Mouse (Mus musculus) mouse embryonic stem cell (cell line): ENCODE measurements around the gene Zc3h12c.

ENCODE experiments used
- in situ Hi-C, 2 experiments: fragments of 300-500 bp; cut with MboI; formaldehyde crosslinking; loops; 1 replicate in 1 of 2; 3 replicates in 1 of 2; pipeline ENCODE4 v1.14.3; 2019 to 2020; ENCODE audit warnings: low sequenced_read_pairs in 2 of 2, low pct_unique_long_range_greater_than_20kb in 1 of 2, mixed read lengths in 1 of 2; ENCODE audit not compliant: unreplicated experiment in 1 of 2

Zc3h12c gene

DNA sequence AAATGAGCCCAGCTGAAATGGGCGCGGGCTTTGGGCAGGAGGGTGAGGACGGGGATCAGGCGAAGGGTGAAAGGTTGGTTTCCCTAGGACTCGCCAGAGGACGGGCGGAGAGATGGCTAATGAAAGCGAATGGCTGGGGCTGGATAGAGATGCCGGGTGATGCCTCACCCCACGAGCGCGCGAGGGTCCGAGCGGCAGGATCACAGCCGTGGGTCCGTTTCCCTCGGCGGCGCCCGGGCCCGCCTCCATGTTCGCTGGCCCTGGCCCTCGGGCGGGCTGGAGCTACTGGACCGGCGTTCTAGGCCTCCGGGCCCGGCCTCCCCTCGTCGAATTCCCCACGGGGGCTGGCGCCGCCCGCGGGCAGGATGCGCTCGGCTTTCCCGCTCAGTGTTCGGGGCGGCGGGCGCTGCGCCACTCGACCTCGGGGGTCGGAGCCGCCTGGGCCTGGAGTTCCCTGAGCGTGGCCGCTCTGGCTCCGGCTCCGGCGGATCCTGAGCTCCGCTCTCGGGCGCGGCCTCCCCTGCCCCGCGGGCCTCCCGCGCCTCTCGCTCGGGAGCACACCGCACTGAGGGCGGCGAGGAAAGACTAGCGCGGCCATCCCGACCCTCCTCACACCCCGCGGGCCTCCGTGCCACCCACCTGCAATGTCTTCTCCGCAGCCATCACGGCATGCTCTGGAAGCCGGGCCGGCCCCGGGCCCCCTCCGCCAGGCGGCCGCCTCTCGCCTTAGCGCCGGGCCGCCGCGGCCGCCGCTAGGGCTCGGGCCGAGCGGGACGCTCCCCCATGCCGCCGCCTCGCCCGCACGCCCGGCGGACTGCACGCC lies at the start of gene Zc3h12c:
Zc3h12c (minus strand) TSS at position 710 of the 823 bp plus-strand sequence.
- in situ Hi-C loops, result loop anchor here (10.0 kb wide), 2 partner anchors 107 to 117 kb away; no protein-coding TSS in a partner anchor

DNA sequence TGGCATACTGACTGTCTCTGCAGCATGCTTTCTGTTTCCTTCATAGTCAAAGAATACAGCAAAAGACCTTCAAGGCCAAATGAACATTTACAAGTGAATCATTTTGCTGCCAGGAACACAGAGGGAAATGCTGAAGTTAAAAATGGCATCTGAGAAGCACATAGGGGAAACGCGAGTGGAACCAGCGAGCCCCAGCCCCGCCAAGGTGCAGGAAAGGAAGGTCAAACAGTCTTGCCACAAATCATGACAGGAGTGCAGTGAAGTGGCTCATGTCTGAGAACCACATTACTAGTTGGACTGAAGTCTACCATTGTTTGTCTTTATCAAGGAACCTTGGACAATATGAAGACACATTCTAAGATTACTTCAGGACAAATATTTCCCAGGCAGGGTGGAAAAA lies 49.3 kb upstream of the Zc3h12c start:
- in situ Hi-C loops, result no loop called here

DNA sequence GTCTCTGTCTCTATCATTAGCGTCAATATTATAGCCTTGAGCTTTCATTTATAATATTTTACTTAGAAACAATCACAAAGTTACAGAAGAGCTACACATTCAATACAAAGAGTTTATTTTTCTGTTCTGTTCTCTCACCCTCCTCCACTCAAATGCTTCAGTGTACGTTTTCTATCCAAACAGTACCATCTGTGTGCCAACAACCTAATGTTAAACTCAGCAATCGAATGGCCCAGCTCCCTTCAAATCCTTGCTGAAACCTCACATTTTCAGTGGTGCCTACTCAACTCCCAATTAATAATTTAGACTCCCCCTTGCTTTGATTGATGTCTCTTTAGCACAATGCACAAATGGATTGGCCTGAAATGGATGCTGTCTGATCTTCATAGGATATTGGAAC lies 46.9 kb upstream of the Zc3h12c start:
- in situ Hi-C loops, result no loop called here

DNA sequence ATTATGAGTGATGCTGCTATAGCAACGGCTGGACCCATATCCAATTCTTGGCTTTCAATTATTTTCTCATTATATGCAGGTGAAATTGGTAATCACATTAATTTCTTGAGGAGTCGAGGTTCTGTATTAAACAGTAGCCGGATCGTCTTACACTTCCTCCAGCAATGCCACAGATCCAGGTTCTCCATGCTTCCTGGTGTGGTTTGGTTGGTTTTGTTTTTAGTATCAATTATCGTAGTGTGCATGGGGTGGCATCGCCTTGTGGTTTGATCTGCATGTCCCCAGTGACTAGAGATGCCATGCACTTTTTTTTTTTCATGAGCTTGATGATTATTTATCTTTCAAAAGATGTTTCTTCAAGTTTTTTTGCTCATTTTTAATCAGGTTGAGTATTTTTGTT lies 44.0 kb upstream of the Zc3h12c start:
- in situ Hi-C loops, result no loop called here

DNA sequence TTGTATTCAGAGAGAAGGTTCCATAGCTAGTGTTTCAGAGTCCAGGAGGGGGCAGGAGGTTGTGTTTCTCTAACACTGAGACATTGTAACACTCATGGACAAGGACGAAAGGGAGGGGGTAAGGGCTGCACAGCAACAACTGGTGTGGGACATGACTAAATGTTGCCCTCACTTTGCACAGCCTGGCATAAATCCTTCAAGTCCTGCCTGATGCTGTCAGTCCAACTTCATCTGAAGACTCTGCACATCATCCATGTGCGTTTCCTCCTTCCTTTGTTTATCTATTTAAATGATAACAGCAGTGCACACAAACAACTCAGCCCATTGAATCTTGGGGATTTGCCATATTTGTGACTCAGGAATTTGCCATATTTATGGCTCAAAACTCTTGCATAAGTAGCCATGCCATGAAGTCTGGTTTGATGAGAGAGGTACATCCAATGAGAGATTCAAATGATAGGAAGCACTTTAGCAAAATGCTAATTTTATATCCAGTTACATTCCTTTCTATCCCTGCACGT lies 40.2 kb upstream of the Zc3h12c start:
- in situ Hi-C loops, result no loop called here

DNA sequence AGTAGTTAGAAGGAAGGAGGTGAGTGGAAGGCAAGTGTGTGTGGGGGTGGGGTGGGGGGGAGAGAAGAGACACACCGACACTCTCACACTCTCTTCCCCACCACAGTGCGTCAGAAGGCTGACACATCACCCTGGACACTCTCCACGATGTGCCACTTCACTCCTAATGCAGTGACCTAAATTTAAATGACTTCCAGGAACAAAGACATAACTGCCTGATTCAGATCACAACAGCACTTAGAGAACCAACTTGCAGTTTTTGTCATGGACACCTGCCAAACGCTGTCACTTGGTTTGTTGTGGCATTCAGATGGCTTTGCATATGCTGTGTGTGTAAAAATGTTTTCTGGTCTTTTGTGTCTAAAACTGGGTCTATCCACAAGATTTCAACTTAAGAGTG lies 34.8 kb upstream of the Zc3h12c start:
- in situ Hi-C loops, result no loop called here

DNA sequence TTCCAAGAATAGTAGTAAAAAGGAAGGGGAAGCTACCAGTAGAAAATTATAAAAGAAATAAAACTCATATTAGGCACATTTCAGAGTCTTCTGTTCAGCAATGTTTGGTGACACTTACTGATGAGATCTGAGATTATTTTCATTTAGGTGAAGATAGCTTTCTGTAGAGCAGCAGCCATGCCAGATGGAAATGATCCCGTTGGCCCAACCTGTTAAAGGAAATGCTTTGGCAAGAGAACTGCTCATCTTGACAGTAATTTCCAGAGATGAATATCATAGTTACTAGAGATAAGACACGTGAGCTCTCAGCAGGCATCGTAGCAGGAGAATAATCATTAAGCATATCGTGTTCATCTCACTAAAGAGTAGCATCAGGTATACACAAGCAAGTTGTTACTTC lies 31.9 kb upstream of the Zc3h12c start:
- in situ Hi-C loops, result no loop called here

DNA sequence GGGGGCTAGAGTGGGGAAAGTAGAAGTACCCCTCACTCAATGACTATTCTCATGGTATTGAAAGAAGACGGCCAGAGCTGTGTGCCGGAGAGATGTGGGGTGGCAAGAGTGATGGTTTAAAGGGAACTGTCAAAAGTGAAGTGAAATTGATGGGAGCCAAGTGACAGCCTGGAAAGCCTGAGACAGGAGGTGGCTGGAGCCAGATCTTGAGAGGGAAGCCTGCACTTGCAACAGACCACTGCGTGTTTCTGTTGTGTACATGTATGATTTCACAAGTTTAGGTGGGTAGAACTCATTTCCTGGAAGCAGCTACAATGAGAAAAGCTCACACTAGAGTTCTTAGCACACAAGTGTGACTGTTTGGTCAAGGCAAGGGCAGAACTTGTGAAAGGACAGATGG lies 27.5 kb upstream of the Zc3h12c start:
- in situ Hi-C loops, result no loop called here

DNA sequence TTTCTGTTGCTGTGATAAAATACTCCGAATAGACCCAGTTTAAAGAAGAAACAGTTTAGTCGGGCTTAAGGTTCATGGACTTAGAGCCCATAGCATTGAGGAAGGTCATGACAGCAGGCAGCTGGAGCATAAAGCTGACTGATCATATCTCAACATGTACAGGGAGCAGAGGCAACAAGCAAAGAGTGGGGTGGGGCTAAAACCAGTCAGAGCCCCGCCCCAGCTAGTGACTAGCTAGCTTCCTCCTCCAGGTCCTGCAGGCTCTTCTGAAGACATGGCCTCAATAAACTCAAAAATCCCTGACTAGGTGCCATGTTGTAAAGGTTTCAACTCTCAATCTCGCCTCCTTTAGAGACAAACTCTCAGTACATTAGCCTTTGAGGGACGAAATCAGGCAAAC lies 25.5 kb upstream of the Zc3h12c start:
- in situ Hi-C loops, result no loop called here

DNA sequence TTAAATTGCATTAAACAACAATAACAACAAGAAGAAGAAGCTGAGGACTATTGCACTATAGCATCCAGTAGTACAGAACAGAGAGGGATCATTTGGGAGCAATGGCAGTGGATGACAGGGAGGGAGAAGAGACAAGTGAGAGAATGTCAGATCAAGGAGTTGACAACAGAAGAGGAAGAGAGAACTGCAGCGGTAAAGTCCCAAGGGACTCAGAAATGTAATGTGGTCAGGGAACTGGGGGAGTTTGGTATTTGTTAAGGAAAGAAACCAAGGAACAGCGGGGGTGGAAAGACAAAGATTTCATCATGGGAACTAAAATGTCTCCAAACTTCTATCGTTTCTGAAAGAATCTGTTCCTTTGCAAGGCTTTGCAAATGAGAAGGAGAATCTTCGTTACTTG lies 22.5 kb upstream of the Zc3h12c start:
- in situ Hi-C loops, result no loop called here

DNA sequence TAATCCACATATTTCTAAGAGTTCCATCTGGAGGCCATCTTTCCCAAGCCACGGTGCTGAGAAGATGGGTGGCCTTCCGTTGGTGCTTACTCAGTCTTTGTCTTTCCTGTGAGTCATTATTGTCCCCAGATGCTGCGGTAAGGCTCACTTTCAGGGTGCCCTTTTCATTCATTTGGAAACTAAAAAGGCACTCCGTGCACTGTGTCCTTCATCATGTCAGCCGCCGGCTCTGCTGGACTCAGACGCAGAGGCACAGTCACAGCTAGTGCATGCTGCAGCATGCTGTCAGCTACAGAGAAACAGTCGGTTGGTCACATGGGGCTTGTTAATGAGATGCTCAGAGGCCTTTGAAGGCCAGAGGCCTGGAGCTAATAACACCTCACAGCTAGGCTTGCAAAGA lies 19.7 kb upstream of the Zc3h12c start:
- in situ Hi-C loops, result no loop called here

DNA sequence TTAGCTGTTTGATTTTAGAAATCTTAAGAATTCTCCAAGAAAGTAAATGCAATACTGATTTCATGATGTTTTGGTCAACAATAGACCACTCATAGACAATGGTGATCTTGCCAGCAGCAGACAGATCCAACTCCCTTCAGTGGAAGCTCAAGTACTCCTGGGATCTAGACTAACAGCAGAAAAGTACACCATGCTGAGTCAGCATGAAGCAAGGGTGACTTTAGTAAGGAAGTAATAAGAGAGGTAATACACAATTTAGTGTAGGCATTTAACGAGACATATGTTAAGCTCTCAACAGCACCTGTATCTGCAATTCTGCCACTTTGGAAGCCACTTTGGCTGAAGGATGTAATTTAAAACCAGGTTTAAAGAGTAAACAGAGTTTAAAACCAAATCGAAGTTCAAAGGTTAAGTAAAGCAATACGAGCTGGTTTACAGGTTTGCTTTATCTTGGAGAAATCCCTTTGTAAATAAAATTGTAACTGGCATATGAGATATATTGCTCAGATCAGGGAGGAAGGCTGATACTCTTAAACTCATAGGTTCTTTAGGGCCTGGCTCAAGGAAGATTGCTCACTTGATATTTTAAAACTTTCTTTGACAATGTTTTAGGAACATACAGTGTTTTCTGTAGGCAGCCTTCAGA lies 18.0 kb upstream of the Zc3h12c start:
- in situ Hi-C loops, result no loop called here

DNA sequence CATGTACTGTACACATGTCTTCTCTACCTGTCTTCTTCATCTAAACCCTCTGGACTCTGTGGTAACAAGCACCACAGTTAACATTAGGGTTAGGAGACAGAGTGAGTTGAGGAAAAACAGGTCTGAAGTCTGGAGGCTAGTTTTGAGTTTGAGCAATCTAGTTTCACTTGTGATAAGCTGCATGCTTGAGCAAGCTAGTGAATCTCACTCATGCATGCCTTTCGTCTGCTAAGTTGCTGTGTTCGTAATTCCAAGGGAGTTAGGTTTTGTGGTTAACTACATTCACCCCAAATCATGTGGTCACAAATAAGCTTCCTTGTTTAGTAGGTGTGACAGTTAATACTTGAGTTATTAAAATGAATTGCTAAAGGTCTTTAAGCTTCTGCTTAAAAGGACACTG lies 13.0 kb upstream of the Zc3h12c start:
- in situ Hi-C loops, result no loop called here

DNA sequence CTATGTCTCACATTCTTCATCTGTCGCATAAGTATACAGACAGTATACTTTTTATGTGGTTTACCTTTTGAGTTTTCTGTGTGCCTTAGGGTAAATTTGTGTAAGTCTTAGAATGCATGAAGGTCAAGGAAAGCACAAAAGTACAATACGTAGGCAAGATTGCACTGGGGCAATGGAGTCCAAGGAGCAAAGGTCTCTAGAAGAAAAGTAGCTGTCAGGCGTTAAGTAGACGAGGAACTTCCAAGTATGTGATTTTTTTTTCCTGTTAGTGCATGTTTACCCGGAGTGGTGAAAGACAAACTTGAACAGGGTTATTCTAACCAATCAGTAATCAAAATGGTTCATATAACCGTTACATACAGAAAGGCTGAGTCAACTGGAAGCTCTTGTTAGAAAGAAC lies 12.5 kb upstream of the Zc3h12c start:
- in situ Hi-C loops, result no loop called here

DNA sequence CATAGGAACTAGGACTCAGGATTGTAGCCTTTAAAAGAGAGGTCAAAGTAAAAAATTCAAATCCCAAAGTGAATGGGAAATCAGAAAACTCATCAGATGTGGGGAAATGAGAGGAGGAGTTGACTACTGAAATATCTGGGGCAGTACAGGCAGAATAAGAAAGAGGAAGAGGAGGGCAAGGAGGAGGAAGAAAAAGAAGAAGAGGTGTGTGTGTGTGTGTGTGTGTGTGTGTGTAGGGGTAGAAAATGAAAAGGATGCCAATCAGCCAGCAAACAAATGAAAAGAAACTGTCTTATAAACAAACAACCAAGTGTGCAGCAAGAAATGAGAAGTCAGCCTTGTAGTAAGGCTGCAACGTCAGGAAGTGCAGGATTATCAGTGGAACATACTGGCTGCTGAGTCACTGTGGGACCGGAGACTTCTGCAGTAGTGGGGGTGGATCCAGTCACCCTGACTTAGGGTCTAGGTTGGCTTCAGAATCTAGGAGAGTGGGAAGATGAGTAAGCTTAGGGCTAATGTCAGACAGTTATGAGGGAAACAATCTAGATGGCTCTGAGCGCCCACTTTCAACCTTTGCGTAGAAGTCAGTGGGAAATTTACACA lies 7.0 kb upstream of the Zc3h12c start:
- in situ Hi-C loops, result no loop called here

DNA sequence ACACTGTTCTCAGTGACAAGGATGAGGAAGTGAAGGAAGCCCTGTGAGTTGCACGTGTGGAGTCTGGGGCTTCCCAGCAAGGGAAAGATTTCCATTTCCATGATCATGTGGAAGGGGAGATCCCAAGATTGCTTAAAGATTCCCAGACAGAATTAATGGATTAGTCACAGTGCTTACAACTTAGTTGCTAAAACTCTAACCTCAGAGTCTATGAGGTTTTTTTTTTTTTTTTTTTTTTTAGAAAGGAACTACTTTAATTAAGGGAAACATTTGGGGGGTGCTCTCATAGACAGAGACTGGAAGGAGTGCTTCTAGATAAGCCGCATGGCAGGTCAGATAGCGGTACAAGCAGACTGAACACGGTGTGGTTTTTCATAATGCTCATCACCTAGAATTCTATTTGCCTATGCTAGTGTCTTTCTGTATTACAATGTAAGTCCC lies 6.3 kb upstream of the Zc3h12c start:
- in situ Hi-C loops, result no loop called here

DNA sequence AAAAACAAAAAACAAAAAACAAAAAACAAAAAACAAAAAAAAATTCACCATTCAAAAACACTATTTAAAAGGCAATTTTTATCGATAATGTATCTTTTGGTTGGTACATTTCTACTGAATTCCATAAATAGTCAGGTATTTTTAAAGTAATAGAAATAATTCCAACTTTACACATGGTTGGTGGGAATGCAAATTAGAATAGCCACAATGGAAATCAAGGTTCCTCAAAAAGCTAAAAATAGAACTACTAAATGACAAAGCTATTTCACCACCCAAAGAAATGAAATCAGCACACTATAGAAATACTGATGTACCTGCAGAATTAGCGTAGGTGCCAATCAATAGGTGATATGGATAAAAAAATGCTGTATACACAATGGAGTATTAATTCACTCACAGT lies 5.6 kb upstream of the Zc3h12c start:
- in situ Hi-C loops, result no loop called here

DNA sequence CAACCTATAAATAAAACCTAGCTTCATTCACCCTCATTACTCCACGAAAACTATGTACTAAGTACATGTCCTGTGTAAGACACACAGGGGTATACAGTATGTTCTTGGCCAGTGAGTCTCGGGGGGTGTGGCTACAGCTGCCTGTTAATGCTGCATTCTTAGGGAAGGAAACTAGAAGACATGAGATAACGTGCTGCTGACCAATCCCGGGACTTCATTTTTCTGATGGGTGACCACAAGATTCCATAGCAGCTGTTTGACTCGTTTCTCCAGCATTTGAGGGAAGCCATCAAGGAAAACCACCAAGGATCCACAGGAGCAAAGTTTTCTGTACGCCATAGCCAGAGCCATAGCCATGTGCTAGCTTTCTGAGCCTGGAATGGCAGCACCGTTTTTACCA lies 4.2 kb upstream of the Zc3h12c start:
- in situ Hi-C loops, result no loop called here

DNA sequence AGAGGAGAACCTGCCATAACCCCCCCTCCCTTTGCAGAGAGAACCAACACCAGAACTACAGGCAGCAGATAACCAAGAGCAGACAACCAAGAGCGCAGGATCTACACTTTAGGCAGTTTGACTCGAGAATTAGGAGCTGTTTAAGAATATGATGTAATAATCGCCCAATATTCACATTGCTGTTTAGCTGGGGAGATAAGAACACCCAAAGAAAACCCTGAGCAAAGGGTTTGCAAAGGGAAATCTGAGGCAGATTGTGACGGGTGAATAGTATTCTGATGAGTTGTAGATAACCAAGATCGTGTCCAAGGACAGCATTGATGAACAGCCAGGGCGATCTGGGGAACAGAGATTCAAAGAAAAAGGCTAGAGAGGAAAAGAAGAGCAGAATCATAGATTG lies 2.3 kb upstream of the Zc3h12c start:
- in situ Hi-C loops, result no loop called here
